Comparison of ENCODE assay signal across 8 mouse cellular contexts in the genomic region with DNA sequence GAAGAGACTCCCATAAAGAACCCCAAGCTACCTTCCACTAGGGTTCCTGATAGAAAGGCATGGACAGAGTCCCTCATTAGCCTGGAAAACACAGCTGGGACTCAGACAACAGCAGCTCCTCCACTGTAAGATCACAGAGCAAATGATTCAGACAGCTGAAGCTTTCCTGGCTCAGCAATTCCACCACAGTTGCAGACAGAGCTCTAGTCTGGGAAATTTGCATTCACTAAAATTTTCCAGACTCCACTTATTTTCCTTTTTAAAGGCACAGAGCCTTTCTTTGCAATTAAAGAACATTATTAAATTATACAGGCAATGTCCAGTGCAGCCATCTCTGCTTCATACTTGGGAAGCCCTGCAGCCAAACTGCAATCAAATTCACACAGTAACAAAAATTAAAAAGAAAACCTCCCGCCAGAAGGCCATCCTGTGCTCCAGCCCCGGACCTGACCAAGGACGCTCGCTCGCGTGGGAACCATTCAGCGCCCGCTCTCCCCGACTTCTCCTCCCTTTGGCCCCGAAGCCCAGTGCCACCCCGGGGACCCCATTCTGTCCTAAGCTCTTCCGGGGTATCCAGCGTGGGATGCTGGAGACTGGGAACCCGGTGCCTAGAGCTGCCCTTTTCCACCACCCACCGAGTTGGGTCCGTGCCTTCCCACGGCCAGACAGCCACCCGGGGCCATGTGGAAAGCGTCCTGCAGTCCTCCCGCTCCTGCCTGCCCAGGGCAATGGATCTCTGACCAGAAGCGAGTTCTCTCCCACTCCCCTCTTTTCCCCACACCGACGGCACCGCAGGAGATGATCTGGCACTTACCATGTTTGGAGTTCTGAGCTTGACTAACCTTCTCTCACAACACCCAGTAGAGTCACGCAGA. TPM values are rescaled to one million over a fixed set of nuclear protein-coding genes. Genes with fewer than 3 reads are reported as not detected.
DNase-seq lines count a peak whose midpoint lies in the region; ATAC-seq and TF ChIP-seq lines count a peak whose summit lies in the region.
"Not testable (repeated sequence)": the region's sequence is repeated elsewhere in the genome, so short reads cannot be mapped to it uniquely, and the experiment has no call there.

No protein-coding gene starts in this region.

- DNase-seq in Muller cell, postnatal 12 days (ENCODE audit: inconsistent ontology term), result peak; percentile 7
- peak; percentile 24 to 31 for DNase-seq in cerebellum, postnatal 14 days
- DNase-seq in heart, postnatal 14 days, result peak; percentile 16 to 23
- not testable (repeated sequence) for DNase-seq in kidney, postnatal 0 days (ENCODE audit: low spot score)
- peak; percentile 17 for DNase-seq in liver, embryonic 13.5 days

- under 1% methylated on average over 22 of the region's 25 CpGs for WGBS in forebrain, embryonic 16.5 days
- 6% methylated on average over 25 of the region's 25 CpGs for WGBS in kidney, postnatal 0 days
- 5% methylated on average over 25 of the region's 25 CpGs for WGBS in liver, embryonic 13.5 days (ENCODE audit: insufficient replicate concordance)
- WGBS in midbrain, embryonic 16.5 days, result 15% methylated on average over 21 of the region's 25 CpGs
- WGBS in stomach, embryonic 16.5 days, result 4% methylated on average over 23 of the region's 25 CpGs

- not testable (repeated sequence) for H3K27ac ChIP-seq in forebrain, embryonic 16.5 days (ENCODE audit: low read length); kidney, postnatal 0 days; liver, embryonic 13.5 days; midbrain, embryonic 16.5 days (ENCODE audit: low read length); stomach, embryonic 16.5 days (ENCODE audit: low read length)

- H3K4me1 ChIP-seq in forebrain, embryonic 16.5 days (replicated peaks; ENCODE audit: control insufficient read depth, insufficient read depth, low read length); kidney, postnatal 0 days (replicated peaks; ENCODE audit: insufficient read depth, low read length); liver, embryonic 13.5 days (replicated peaks); midbrain, embryonic 16.5 days (ENCODE audit: control insufficient read depth, insufficient read depth, low read length); stomach, embryonic 16.5 days (ENCODE audit: control insufficient read depth, insufficient read depth, low read length): not testable (repeated sequence)

- not testable (repeated sequence) for H3K27me3 ChIP-seq in forebrain, embryonic 16.5 days (replicated peaks; ENCODE audit: control insufficient read depth, insufficient read depth, low read length); kidney, postnatal 0 days (ENCODE audit: insufficient read depth, low read length); liver, embryonic 13.5 days; midbrain, embryonic 16.5 days (ENCODE audit: control insufficient read depth, insufficient read depth, low read depth, low read length); stomach, embryonic 16.5 days (ENCODE audit: control insufficient read depth, insufficient read depth, low read length)

- intact Hi-C loops in heart, postnatal 14 days (cut with DNase I), result not testable (repeated sequence)

- H3K36me3 ChIP-seq in forebrain, embryonic 16.5 days (ENCODE audit: control insufficient read depth, insufficient read depth); kidney, postnatal 0 days (ENCODE audit: insufficient read depth, low read length); liver, embryonic 13.5 days; midbrain, embryonic 16.5 days (ENCODE audit: control insufficient read depth, insufficient read depth, low read length); stomach, embryonic 16.5 days (ENCODE audit: control insufficient read depth, insufficient read depth, low read length): not testable (repeated sequence)

- peak overlapping the region; percentile 47 for H3K4me3 ChIP-seq in forebrain, embryonic 16.5 days (replicated peaks; ENCODE audit: low read length)
- peak overlapping the region; percentile 45 for H3K4me3 ChIP-seq in kidney, postnatal 0 days (replicated peaks; ENCODE audit: low read depth, low read length)
- peak overlapping the region; percentile 56 for H3K4me3 ChIP-seq in liver, embryonic 13.5 days (replicated peaks)
- peak overlapping the region; percentile 44 for H3K4me3 ChIP-seq in midbrain, embryonic 16.5 days (ENCODE audit: low read depth, low read length)
- H3K4me3 ChIP-seq in stomach, embryonic 16.5 days (replicated peaks; ENCODE audit: low read length), result peak overlapping the region; percentile 47

- H3K9me3 ChIP-seq in forebrain, embryonic 16.5 days (ENCODE audit: control insufficient read depth, low read length); kidney, postnatal 0 days (replicated peaks; ENCODE audit: low read length); liver, embryonic 13.5 days (replicated peaks); midbrain, embryonic 16.5 days (replicated peaks; ENCODE audit: control insufficient read depth, low read length, poor library complexity, severe bottlenecking); stomach, embryonic 16.5 days (replicated peaks; ENCODE audit: control insufficient read depth, low read length): not testable (repeated sequence)

- H3K4me2 ChIP-seq in forebrain, embryonic 16.5 days (ENCODE audit: low read length), result peak overlapping the region; percentile 42
- H3K4me2 ChIP-seq in kidney, postnatal 0 days (ENCODE audit: low read length), result peak overlapping the region; percentile 45
- H3K4me2 ChIP-seq in liver, embryonic 13.5 days, result peak overlapping the region; percentile 50
- H3K4me2 ChIP-seq in midbrain, embryonic 16.5 days (ENCODE audit: low read length), result peak overlapping the region; percentile 42
- H3K4me2 ChIP-seq in stomach, embryonic 16.5 days (ENCODE audit: low read depth, low read length), result peak overlapping the region; percentile 27; the same call in 1 of the 2 replicates

- H3K9ac ChIP-seq in forebrain, embryonic 16.5 days (replicated peaks; ENCODE audit: low read depth, low read length), result 0 out of 2 replicates have a peak overlapping the region, but pooled peaks have one; percentile 35
- H3K9ac ChIP-seq in kidney, postnatal 0 days (ENCODE audit: low read depth, low read length), result not testable (repeated sequence)
- H3K9ac ChIP-seq in liver, embryonic 13.5 days, result peak overlapping the region; percentile 47; the same call in 1 of the 2 replicates
- peak overlapping the region; percentile 44; the same call in 1 of the 2 replicates for H3K9ac ChIP-seq in midbrain, embryonic 16.5 days (ENCODE audit: low read depth, low read length)
- H3K9ac ChIP-seq in stomach, embryonic 16.5 days (ENCODE audit: low read length), result peak overlapping the region; percentile 63

- not testable (repeated sequence) for TF ChIP-seq CTCF in kidney, postnatal 0 days (IDR thresholded peaks at IDR 0.05; ENCODE audit: low read depth)

- not testable (repeated sequence) for ATAC-seq in forebrain, embryonic 16.5 days; kidney, postnatal 0 days (replicated peaks; ENCODE audit: low FRiP score, low read depth); liver, embryonic 13.5 days (ENCODE audit: low read depth); midbrain, embryonic 16.5 days; stomach, embryonic 16.5 days (ENCODE audit: insufficient read depth, low FRiP score)

RNA-seq across cellular contexts. Expression of a gene that starts 0.5 kb away (rescaled TPM):
- polyA plus RNA-seq in forebrain, embryonic 16.5 days (2015; fragmentation: Nextera tagmentation; extraction: Ambion mirVana), result 6.7 and 7.8 TPM in 2 replicates
- total RNA-seq in heart, postnatal 14 days (2021), result 10 to 100 TPM in 1 of 2 experiments, 1 to 10 TPM in 1; 9.4 to 10.6 TPM
- polyA plus RNA-seq in kidney, postnatal 0 days (2015; fragmentation: Nextera tagmentation; extraction: Ambion mirVana), result 4.2 and 4.6 TPM in 2 replicates
- 1.2 and 1.4 TPM in 2 replicates for polyA plus RNA-seq in liver, embryonic 13.5 days (2015; fragmentation: Nextera tagmentation; extraction: Ambion mirVana)
- polyA plus RNA-seq in midbrain, embryonic 16.5 days (2015; fragmentation: Nextera tagmentation; extraction: Ambion mirVana), result 5.7 and 6.6 TPM in 2 replicates
- polyA plus RNA-seq in stomach, embryonic 16.5 days (2015; fragmentation: Nextera tagmentation; extraction: Ambion mirVana), result 6.2 and 6.8 TPM in 2 replicates

RNA-seq across cellular contexts. Expression of a gene that starts 34.3 kb away (rescaled TPM):
- polyA plus RNA-seq in forebrain, embryonic 16.5 days (2015; fragmentation: Nextera tagmentation; extraction: Ambion mirVana), result 1.2 TPM in 2 replicates
- total RNA-seq in heart, postnatal 14 days (2021), result under 1 TPM; 0.41 to 0.81 TPM
- polyA plus RNA-seq in kidney, postnatal 0 days (2015; fragmentation: Nextera tagmentation; extraction: Ambion mirVana), result 0.45 and 0.51 TPM in 2 replicates
- 0.06 and 0.09 TPM in 2 replicates for polyA plus RNA-seq in liver, embryonic 13.5 days (2015; fragmentation: Nextera tagmentation; extraction: Ambion mirVana)
- polyA plus RNA-seq in midbrain, embryonic 16.5 days (2015; fragmentation: Nextera tagmentation; extraction: Ambion mirVana), result 1.3 and 1.5 TPM in 2 replicates
- polyA plus RNA-seq in stomach, embryonic 16.5 days (2015; fragmentation: Nextera tagmentation; extraction: Ambion mirVana), result 0.67 and 0.70 TPM in 2 replicates
